Mouse (Mus musculus) urinary bladder, postnatal 14 days (tissue): Measurements from ENCODE around the gene Abtb1.

Experiments used
- DNase-seq: peaks from one replicate; pipeline ENCODE4 v3.0.0; 2021; ENCODE audit warnings: low spot score

Abtb1 gene

GRCm38 (mm10) chr6:88829579-88829978, 12.2 kb downstream of the Abtb1 start:
- no peak for DNase-seq

- DNase-seq: no peak
Measured at GRCm38 (mm10) chr6:88828206-88829009, 13.4 kb downstream of the Abtb1 start.

GRCm38 (mm10) chr6:88827395-88828205, 14.2 kb downstream of the Abtb1 start:
- no peak for DNase-seq

- no peak for DNase-seq
Measured at GRCm38 (mm10) chr6:88826965-88827364, 14.8 kb downstream of the Abtb1 start.

DNA sequence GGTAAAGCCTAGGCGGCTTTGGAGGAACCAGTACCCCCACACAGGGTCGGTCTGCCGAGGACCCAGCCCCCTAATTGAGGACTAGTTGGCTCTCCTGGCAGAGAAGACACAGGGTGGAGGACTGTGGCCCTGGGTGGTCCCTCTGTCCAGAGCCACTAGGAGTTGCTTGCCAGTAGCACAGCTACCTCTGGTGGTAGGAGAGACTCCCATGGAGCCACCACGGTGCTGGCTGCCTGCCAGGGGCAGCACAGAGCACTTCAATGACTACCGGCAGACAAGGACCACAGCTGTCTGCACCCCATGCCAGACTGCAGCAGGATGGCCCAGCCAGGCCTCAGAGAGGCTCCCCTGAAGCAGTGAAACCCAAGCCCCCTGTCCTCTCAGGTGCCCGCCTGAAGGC, 15.2 kb downstream of the Abtb1 start:
- peak; percentile 47 for DNase-seq

DNA sequence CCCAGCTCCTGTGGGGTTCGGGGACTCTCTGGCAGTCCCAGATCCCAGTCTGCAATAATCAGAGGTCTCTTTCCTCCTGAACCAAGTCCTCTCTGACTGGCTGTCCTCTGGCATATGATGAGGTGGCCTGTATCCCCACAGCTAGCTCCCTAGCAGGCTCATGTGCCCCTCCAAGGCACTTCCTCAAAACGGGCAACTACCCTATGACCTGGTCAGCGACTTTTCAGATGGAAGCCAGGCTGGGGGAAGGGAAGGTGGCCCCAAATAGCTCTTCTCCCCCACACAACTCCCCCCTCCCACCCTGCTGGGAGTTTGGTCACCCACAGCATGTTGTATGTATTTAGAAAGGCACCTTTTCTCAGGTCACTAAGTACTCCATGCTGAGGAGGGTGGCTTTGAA, 15.7 kb downstream of the Abtb1 start:
- DNase-seq: no peak

DNA sequence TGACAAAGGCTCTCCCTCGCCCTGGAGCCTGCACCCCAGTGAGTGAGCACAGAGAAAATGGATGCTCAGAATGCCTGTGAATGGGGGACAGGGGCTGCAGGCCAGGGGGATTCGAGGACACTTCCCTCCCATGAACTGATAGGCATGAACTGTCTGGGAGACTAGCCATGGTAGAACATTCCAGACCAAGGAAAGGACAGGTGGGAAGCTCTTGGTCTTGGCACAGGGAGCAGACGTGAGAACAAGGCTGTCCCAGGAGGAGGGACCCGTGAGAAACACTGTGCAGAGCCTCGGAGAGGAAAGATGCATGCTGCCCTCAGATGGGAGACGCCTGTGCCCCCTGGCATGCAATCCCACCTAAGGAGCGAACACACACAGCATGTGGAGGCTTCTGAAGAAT, 17.6 kb downstream of the Abtb1 start:
- no peak for DNase-seq

DNA sequence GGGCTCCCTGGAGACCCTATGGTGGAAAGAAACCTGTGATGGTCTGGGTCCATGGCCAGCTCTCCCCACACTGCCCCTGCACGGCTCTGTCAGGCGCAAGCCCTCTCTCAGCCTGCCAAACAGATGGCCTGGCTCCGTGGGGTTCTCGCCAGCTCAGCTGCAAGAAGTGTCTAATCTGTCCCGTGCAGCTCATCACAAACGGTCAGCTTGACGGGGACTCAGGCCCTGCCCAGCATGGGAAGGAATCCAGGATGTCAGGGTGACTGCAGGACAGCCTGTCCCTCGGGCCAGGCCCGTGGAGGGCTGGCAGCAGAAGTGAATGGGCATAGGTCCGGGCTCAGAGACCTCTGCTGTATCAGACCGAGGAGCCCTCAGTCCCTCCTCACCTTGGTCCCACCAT, 19.9 kb downstream of the Abtb1 start:
- DNase-seq: no peak

DNA sequence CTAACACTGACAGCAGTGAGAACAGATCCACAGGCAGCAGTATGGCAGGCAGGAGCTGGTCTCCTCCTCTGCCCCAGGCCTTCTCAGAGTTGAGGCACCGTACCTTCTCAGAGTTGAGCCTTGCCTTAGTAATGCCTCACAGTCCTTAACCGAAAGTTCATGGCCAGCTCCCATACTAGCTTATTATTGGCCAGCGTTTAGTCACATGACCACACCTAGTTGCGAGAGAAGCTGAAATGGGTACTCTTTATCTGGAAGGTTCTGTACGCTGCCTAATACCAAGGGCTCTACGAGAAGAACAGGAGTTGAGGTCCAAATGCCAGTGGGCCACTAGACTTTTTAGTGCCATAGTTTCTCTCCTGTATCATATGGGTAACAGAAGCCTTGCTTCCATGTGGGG, 20.5 kb downstream of the Abtb1 start:
- no peak for DNase-seq

DNA sequence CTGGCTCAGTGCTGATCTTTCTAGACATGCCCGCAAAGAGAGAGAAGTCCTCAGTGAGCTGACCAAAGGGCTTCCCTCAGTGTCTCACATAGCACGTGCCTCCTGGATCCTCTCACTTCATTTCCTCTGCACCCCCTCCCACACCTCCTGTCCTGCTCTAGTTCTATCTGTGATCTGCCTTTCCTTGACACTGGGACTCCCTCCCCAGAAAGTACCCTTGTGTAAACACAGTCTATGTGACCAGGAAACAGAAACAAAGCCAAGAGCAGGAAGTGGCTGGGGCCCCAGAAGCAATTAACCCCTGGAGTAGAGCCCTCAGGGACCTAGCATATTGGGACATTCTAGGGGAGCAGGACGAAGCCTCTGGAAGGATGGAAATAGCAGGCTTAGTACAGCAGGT, 20.9 kb downstream of the Abtb1 start:
- DNase-seq: no peak

DNA sequence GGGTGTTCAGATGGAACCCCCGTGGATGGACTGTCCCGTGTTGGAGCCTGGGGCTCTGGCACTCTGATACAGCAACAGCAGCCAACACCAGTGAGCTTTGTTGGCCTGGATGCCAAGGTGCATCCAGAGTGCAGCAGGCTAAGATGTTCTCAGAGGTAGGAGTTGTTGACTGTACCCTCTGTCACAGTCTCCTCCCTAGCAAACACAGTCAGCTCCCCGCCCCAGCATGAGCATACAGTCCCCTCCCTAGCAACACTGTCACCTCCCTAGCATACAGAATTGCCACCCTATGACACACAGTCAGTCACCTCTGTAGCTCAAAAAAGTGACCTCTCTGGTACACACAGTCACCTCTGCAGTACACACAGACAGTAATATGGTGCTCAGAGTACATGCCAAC, 24.9 kb downstream of the Abtb1 start:
- DNase-seq: no peak

DNA sequence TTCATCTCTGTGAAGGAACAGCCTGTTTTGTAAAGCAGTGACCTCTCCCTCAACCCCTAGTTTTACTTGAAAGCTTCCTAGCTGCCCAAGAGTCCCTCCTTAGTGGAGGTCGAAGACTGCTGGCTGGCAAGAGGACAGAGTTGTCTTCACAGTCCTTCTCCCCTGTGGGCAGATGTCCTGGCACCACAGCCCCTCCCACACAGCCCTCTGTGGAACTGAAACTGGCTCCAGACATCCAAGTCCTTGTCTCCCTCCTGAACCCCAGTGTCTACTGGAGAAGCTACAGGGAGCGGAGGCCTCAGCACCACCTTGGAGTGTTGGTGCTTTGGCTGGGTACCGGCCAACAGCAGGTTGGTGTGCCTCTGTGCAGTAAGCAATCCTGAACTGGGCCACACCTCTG, 26.3 kb downstream of the Abtb1 start:
- DNase-seq: no peak

GRCm38 (mm10) chr6:88815036-88815435, 26.7 kb downstream of the Abtb1 start:
- no peak for DNase-seq

GRCm38 (mm10) chr6:88813832-88814231, 28.0 kb downstream of the Abtb1 start:
- no peak for DNase-seq

DNA sequence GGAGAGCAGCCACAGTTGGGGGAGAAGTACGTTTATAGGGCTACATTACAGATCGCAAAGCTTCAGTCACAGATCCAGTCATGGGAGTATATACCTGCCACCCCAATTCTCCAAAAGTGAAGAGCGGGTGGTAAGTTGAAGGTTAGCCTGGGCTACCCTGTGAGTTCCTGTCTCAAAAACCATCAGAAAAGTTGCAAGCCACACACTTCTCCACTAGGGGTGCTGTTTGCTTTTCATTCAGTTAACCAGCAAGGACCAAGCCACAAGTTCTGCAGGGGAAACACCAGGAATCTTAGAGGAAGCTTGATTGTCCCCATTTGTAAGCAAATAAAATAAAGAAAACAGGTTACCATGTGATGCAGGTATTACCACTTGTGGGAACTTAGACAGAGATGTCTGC, 28.9 kb downstream of the Abtb1 start:
- DNase-seq: no peak

DNA sequence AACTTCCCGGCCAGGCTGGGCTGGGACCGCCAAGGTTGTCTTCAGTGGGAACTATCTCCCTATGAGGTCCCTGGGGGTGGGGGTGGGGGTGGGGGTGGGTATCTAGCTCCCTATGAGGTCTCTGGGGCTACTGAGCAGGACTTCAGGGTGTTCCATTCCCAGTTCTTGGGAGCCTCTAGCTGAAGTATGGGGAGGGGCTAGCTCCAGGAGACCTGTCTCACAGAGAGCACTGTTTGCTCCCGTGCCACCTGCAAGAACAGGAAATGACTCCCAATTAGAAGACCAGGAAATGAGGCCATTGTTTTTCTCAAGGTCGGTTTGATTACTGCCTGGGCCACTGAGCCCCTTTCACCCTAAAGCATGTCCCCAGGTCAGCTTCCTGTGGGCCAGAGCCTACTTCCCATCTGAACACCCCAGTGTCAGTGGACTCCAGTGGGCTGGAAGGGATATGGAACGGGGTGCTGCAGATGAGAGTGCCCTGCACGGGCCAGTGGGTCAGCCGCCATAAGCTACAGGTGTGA, 29.8 kb downstream of the Abtb1 start:
- no peak for DNase-seq

DNA sequence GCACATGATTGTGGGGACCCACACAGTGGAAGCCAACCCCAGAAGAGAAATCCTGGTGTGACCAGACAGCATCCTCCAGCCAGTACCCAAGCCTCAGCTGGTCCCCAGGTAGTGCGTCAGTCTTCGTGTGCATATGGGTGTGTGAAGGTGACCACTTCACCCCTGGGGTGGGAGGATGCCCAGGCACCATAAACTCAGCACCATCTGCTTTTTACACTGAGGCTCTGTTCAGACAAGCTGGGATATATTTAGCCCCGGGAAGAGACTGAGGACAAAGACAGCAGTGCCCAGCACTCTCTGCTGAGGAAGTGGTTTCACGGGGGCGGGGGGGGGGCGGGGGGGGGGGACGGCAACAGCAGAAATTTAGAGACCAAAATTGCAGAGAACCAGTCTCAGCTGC, 30.4 kb downstream of the Abtb1 start:
- DNase-seq: no peak

GRCm38 (mm10) chr6:88810291-88810690, 31.5 kb downstream of the Abtb1 start:
- DNase-seq: no peak

GRCm38 (mm10) chr6:88809091-88810037, 32.4 kb downstream of the Abtb1 start:
- no peak for DNase-seq

GRCm38 (mm10) chr6:88804966-88805577, 36.7 kb downstream of the Abtb1 start:
- DNase-seq: no peak

DNA sequence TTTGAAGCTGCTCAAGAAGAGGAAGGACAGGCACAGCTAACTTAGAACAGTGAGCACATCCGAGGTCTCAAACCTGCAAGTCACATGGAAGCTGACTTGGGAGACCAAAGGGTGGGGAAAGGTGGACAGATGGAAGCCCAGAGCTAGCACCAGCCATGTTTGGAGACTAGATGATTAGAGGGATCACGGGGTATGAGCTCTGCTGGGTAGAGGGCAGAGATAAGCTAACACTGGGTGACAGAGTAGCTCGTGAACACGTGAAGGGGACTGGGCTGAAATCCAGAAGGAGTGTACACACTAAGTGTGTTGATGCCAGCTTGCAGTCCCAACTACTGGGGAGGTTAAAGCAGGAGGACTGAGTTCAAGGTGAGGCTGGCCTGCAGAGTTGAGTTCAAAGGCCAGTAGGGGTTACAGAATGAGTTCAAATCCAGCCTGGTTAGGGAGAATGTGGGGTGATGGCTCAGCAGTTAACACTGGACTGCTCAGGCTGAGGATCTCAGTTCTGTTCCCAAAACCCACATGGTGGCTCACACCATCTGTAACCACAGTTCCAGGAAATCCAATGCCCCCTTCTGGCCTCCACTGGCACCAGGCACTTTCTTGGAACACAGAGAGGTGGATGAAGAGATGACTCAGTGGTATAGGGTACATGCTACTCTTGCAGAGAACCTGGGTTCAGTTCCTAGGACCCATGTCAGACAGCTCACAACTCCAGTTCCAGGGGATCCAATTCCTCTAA, 37.7 kb downstream of the Abtb1 start:
- no peak for DNase-seq
